Mouse (Mus musculus) lung, postnatal 0 days (tissue): ENCODE data around the gene Gm3646.

Source experiments
- CTCF ChIP-seq: IDR thresholded peaks from 2 replicates; pipeline ENCODE4 v1.5.1; 2016; ENCODE audit warnings: antibody characterized with exemption, mild to moderate bottlenecking
- EP300 ChIP-seq: IDR thresholded peaks from 2 replicates; pipeline ENCODE4 v1.6.1; 2016; ENCODE audit warnings: antibody characterized with exemption, mild to moderate bottlenecking, control low read depth

DNA sequence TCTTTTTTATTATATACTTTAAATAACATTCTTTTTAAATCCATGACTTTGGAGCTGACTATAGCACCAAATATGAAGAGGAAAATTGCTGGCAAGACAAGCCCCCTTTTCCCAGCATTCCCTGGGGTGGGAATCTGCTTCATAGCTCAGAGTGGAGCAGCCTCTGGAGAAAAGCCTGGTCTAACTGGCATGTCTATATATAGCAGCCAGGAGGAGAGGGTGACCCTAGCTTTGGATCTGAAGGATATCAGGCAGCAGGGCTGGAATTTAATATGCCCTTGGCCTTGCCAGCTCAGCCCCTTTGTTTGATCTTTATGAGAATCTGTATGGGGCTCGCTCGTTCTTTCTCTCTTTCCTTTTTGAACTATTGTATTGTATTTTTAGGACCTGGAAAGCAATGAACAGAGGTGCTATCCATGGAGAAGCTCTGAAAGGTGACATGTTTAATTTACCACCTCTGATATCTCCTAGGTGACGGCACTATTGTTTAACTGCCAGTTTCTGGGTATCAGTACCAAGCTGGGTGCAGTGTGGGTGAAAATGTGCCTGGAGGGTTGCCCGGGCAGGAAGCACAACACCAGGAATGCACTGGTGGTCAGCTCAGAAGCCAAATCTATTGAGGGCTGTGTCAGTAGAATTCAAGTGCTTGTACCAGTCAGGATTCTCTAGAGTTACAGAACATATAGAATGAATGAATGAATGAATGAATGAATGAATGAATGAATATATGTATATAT, at the start of gene Gm3646:
- TF ChIP-seq CTCF = no peak
- TF ChIP-seq EP300 = no peak
